29 mouse cellular contexts compared by ENCODE assay signal in genomic region chr16:23726562-23726961, GRCm38 (mm10).
"Had no signal": no experiment of that assay in that cellular context is flagged by ENCODE, and none has a peak within 500 bp of the region (broad histone marks: within the 10 kb centered on the region; RNA-seq: fewer than 3 reads in every experiment).

No protein-coding gene starts in this region.

- H3K4me1 ChIP-seq: heart, embryonic 10.5 days; heart, embryonic 12.5 days; hindbrain, embryonic 10.5 days; hindbrain, embryonic 12.5 days; intestine, embryonic 15.5 days; limb, embryonic 12.5 days; liver, embryonic 13.5 days; liver, embryonic 15.5 days had no signal

- H3K36me3 ChIP-seq: heart, embryonic 10.5 days; heart, embryonic 12.5 days; hindbrain, embryonic 10.5 days; hindbrain, embryonic 12.5 days; intestine, embryonic 15.5 days; limb, embryonic 12.5 days; liver, embryonic 13.5 days; liver, embryonic 15.5 days had no signal

- H3K9me3 ChIP-seq: heart, embryonic 10.5 days; heart, embryonic 12.5 days; hindbrain, embryonic 10.5 days; hindbrain, embryonic 12.5 days; intestine, embryonic 15.5 days; limb, embryonic 12.5 days; liver, embryonic 13.5 days; liver, embryonic 15.5 days had no signal

- H3K27me3 ChIP-seq: heart, embryonic 12.5 days; hindbrain, embryonic 12.5 days; intestine, embryonic 15.5 days; limb, embryonic 12.5 days; liver, embryonic 13.5 days; liver, embryonic 15.5 days had no signal

- H3K4me3 ChIP-seq: gastrocnemius, adult 2 months; heart, adult 2 months; heart, embryonic 10.5 days; heart, embryonic 12.5 days; hindbrain, embryonic 10.5 days; hindbrain, embryonic 12.5 days; intestine, embryonic 15.5 days; layer of hippocampus, adult 2 months; left cerebral cortex, adult 2 months; limb, embryonic 12.5 days; liver, embryonic 13.5 days; liver, embryonic 15.5 days had no signal

- ATAC-seq: hindbrain, embryonic 16.5 days; inflammation-experienced regulatory T-cells, adult 6 months; intestine, embryonic 15.5 days; intestine, postnatal 0 days; liver, postnatal 0 days had no signal

- H3K9ac ChIP-seq: heart, embryonic 12.5 days; hindbrain, embryonic 12.5 days; hindbrain, embryonic 14.5 days; intestine, embryonic 15.5 days; limb, embryonic 12.5 days; liver, embryonic 13.5 days; liver, embryonic 15.5 days; liver, postnatal 0 days had no signal

- H3K27ac ChIP-seq: gastrocnemius, adult 2 months; heart, adult 2 months; heart, embryonic 10.5 days; hindbrain, embryonic 10.5 days; hindbrain, embryonic 12.5 days; hindbrain, embryonic 14.5 days; intestine, embryonic 15.5 days; layer of hippocampus, adult 2 months; left cerebral cortex, adult 2 months; limb, embryonic 12.5 days; liver, embryonic 13.5 days; liver, embryonic 15.5 days had no signal

- DNase-seq: gastrocnemius, adult 2 months; gastrocnemius, postnatal 10 days; gastrocnemius, postnatal 25 days; heart, adult 2 months; heart, postnatal 10 days; heart, postnatal 4 days; kidney, adult 18-20 months; kidney, adult 8-10 months; kidney, postnatal 10 days; kidney, postnatal 25 days; kidney, postnatal 4 days; left cerebral cortex, postnatal 4 days; liver; liver, embryonic 13.5 days; liver, postnatal 0 days had no signal

- H3K4me2 ChIP-seq: heart, embryonic 12.5 days; hindbrain, embryonic 12.5 days; hindbrain, embryonic 14.5 days; intestine, embryonic 15.5 days; limb, embryonic 12.5 days; liver, embryonic 11.5 days; liver, embryonic 13.5 days; liver, embryonic 15.5 days had no signal
